Mouse (Mus musculus) cerebellum, adult 18-20 months (tissue): ENCODE measurements around the gene Rnf207.

Experiments
- DNase-seq, 2 experiments: peaks; one replicate each; pipeline ENCODE4 v3.0.0; 2021

Gene Rnf207

DNA sequence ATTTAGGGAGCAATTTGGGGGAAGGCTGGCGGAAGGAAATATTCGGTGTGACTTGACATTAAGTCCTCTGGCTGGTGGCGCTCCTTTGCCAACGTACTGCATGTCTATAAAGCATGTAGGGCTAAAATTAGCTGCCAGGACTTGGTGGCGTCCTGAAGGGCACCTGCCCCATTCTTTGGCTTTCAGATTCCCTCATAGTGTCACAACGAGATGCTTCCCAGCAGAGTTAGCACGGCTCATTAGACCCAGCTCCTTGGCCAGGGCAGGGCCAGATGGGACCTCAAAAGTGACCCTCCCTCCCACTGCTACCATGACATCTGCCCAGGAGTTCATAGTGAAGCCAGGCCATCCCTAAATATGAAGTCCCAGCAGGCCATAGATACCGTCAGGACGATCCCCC is 48.2 kb downstream of the Rnf207 start:
- DNase-seq = no peak

DNA sequence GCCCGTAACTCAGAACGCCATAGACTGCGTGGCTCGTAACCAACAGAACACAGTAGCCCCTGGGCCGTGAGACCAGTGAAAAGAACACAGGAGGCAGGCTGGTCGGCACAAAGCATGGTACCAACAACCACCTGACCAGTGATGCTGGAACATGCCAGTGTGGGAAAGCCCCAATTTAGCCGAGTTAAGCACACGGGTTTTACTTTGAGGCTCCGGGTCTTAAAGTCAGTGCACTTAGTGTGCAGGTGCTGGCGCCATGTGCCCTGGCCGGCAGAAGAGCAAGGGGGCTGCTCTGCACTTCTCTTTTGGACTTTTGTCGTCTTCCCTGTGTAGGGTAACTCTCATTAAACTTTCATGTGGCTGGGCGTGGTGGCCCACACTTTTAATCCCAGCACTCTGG is 48.8 kb downstream of the Rnf207 start:
- no peak for DNase-seq

DNA sequence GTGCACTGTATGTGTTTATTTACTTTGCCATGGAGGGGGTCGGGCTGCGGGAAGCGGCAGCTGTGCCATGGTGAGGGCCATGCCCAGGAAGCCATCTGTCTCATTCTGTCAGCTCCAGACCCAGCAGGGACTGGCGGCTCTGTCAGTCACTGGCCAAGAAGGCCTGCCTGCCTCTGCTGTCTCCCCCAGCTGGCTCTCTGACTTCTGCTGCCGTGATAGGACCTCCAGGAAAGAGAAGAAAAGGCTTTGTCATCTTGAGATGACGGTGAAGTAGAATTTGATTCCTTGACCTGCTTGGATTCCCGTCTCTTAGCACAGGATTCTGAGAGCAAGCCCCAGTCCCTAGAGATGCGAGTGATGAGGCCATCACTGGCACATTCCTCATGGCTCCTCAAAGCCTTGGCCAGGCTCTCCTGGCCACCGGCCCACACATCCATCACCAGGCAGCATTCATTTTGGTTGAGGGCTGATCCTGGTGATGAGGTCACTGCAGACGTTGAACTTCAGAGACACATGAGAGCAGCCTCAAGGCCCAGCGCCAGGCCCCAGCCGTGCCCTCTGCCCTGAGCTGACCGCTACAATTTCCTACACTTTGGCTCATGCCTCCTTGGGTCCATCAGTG is 50.9 kb downstream of the Rnf207 start:
- DNase-seq = peak; percentile 80 to 83

DNA sequence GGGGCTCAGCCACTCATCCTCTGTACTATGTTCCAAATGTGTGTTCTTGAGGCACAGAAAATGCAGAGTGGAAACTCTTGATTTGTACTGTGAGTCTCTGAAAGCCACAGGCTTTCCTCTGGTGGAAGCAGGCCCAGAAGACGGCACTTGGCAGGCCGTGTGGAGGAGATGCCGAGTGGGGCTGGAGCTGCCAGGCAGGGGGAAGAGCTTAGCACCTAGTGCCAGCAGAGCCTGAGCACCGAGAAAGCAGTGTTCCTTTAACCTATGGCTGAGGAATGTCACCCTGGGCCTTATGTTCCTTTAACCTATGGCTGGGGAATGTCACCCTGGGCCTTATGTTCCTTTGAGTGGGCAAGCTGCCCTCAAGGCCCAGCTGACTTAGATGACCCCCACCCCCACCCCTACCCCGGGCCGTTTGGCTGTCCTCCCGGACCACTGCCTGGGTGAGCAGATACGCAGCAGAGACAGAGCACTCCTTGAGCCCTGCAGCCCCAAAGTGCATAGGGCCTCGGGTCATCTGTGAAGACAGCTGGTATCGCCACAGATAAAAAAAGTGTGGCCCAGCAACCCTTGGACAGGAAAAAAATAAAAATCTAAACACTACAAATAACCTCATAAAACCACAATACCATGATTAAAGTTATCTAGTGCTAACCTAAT is 52.4 kb downstream of the Rnf207 start:
- peak; percentile 78 to 87 for DNase-seq

DNA sequence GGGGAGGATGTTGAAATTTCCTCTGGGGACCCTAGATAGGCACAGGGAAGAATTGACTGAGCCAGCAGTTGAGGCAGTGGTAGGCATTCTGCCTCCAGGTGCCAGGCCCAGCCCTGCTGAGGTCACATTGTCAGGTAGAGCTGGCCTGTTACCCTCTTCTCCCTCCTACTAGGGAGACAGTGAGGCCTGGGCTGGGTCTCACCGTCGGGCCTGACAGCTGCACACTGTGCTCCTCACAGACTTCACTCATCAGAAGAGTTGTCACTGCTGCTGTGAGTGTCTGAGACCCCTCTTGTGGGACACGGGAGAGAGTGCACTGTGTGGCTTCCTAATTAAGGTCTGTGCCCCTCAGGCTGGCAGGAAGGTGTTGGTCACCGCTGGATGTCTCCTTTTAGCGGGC is 53.0 kb downstream of the Rnf207 start:
- no peak for DNase-seq

DNA sequence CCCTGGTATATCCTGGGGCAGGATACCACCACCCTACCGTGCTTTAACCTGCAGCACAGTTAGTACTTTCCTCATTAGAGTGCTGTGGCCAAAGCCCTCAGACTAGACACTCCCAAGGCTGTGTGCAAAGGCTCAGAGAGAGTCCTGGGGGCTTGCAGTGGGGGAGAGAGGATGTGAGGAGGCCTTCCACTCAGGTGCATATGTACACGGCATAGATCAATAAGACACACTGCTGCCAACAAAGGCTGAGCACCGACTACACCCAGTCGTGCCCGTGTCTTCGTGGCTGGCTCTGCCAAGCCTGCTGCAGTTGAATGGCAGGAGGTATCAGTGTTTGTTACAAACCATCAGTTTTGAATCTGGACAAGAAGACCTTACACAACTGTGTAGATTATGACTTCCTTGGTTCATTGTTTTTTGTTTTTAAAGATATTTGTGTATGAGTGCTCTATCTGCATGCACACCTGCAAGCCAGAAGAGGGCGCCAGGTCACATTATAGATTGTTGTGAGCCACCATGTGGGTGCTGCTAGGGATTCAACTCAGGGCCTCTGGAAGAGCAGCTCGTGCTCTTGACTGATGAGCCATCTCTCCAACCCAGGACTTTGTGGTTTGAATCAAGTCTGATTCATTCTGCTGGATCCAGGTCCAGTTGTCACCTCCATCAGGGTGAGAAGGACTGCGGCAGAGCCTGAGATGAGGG is 53.8 kb downstream of the Rnf207 start:
- DNase-seq = no peak

DNA sequence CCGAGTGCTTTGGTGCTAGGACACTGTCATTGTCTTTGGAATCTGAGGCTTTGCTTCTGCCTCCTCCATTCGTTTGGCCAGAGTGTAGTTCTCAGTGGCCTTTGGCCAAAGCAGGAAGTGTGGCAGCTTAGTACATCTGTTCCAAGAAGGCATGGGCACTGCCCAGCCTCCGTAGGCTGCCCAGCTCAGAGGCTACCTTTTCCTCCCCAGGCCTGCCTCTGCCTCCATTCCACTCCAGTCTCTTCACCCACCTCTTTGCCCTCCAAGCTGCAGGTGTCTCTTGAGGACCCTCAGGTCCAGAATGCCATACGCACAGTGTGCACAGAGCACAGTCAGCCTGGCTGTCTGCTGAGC is 54.6 kb downstream of the Rnf207 start:
- no peak for DNase-seq

DNA sequence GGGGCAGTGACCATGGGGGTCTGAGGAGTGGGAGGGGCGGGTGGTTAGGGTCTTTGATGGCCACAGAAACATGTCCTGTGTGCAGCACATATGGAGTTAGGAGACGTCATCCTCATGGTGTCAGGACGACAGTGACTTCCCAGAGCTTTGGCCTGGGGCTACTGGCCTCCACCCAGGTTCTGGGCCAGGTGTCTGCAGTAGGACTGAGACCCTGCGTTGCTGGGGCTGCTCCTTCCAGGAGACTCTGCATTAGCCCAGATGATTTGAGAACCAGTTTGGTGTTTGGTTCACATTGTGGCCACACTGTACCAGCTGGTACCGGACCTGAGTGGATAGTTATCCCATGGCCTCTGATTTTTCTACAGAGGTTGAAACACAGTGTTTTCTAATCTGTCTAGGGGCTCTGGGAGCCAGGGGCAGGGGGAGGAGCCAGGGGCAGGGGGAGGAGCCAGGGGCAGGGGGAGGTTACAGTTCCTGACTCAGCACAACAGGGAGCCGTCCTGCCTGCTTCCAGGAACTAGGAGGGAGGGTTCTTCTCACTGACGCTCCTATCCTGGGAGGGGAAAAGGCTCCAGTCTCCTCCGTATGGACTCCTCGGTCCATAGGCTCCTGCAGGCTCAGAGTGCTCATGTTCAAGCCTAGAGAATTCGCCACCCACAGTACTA is 55.1 kb downstream of the Rnf207 start:
- no peak for DNase-seq

DNA sequence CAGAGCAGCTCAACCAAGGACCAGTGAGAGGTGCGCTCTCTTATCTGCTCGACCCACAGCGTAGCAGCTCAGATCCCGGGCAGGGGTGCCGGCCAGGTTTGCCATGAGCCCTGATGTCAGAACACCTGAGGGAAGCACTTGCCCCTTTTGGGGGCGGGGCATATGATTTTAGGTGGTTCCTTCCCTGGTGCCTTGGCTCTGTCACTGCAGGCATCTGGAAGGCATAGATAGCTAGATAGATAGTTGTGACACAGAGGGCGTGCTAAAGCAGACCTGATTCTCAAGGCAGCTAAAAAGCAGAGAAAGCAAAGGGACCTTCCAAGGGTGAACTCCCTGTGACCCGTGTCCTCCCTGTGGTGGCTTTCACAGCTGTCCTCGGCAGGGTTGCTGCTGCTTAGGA is 55.7 kb downstream of the Rnf207 start:
- no peak for DNase-seq

DNA sequence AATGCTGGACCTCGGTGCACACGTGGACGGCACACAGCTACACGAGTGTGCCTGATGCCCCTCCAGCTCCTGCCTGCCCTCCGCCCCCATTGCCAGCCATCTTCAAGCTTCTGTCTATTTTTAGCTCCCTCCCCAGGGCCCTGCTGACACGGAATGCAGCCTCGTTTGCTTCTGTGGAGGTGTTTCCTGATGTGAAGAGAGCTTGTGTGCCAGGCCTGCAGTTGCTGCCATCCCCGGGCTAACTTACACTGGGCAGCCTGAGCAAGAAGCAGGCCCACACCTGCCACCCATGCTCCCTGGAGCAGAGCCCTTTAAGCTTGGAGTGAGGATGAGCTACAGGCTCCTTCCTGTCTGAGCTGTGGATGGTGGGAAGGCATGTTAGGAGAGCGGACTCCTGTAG is 56.6 kb downstream of the Rnf207 start:
- no peak for DNase-seq

DNA sequence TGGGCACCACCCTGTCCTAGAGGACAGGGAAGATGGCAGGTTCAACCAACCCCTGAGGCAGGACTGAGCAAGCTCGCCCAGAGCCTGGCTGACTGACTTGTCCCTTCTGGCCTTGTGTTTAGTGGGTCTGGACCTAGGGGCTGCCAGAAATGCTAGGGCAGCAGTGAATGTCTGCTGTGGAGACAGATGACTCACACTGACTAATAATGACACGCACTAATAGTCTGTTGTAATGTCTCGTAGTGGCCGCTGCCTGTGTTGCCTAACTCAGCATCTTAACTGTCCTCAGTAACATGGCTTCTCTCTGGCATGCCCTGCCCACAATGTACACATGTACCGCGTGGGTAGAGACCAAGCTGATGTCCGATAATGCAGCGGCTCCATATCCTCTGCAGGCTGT is 58.3 kb downstream of the Rnf207 start:
- DNase-seq = no peak

DNA sequence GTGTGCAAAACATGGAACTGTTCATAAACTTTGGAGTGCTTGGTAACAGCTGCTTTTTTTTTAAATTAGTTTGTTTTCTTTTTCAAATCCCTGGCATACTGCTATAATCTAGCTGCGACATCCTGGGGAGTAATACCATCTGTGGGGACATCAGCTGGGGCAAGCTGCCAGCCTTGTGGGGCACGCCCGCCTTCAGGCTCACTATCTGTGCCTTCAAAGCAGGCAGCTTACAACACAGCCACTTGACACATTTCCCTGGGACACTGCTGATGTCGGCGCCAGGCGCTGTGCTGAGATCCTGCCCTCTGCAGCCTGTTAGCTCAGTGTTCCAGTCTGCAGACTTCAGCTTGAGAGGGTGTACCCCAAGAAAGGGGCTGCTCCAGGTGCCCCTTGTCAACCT is 61.7 kb downstream of the Rnf207 start:
- DNase-seq = peak; percentile 81 to 84
